Mouse (Mus musculus) spleen, postnatal 14 days (tissue): Measurements from ENCODE around the gene 1700015F17Rik.

Source experiments
- DNase-seq, 2 experiments: peaks; one replicate each; pipeline ENCODE4 v3.0.0; 2021 to 2022; ENCODE audit warnings: low spot score in 2 of 2

1700015F17Rik gene

GRCm38 (mm10) chr5:5423723-5424171 lies 55.2 kb downstream of the 1700015F17Rik start:
- DNase-seq, result no peak

DNA sequence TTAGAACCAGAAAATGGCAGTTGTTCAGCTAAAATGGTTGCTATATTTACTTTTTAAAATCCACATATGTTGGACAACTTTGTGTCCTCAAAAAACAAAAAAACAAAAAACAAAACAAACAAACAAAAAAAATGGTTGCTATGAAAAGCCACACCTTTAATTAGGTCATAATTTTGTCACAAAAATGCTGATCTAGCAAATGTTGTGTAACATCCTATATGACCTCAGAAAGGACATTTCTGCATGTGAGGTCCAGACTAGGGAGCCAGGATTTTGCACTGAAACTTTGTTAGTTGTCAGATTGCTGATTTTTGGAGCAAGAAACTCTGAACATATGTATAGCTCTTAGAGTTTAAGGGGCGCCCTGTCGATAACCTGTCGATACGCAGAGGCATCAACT lies 55.9 kb downstream of the 1700015F17Rik start:
- no peak for DNase-seq

DNA sequence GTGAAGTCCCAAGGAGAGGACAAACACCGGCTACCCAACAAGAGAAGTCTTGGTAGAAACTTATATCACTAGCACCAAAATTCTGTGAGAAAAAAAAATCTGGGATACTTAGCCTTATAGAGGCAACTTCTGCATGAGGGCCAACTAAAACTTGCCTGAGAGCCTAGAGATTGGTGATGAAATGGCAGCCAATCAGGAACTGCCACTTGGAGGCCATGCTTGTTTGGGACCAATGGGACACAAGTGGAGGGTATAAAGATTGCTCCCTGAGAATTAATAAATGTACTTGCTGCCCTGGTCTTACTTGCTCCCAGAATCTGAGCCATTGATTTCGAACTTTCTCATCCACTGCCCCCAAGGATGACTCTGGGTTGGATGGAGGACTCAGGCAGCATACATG lies 57.5 kb downstream of the 1700015F17Rik start:
- no peak for DNase-seq

GRCm38 (mm10) chr5:5419992-5420455 lies 58.9 kb downstream of the 1700015F17Rik start, which contains the start of gene Cdk14:
Gene Cdk14 (minus strand): TSS chr5:5420312.
- peak; percentile 7 to 25 for DNase-seq

DNA sequence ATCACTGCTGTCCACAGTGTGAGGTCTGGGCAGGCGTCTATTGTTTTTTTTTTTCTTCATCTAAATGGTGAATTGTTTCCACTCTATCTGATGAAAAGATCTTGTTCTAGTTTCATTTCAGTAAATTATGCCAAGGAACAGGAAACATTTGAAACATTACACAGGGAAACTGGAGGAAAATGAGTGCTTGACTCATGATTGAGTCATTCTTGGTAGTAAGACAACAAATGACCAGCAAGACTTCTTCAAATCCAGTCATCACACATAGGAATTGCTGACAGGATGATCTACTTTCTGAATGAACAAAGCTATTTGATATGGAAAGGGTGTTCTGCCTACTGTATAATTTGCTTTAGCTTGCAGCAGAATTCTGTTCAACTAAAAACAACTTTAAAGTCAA lies 59.7 kb downstream of the 1700015F17Rik start:
- no peak for DNase-seq

- no peak for DNase-seq
These were observed 64.1 kb downstream of the 1700015F17Rik start for GRCm38 (mm10) chr5:5414835-5415234.

DNA sequence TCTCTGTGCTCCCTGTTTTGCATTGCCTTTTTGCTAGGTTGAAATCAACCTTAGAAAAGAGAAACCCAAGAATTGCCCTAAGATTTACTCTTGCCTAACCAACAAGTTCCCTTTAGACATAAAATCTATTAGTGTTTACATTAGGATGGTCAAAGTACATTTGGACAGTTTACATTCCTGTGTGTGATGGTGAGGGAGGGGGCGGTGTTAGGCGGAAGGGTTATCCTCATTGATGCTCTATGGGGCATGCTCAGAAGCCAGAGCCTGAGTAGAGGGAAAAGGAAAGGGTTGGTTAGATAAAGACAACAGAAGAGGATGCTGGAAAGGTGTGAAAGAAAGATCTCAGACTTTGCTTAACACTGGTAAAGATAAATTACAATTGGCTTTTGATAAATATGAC lies 67.1 kb downstream of the 1700015F17Rik start:
- DNase-seq, result no peak

DNA sequence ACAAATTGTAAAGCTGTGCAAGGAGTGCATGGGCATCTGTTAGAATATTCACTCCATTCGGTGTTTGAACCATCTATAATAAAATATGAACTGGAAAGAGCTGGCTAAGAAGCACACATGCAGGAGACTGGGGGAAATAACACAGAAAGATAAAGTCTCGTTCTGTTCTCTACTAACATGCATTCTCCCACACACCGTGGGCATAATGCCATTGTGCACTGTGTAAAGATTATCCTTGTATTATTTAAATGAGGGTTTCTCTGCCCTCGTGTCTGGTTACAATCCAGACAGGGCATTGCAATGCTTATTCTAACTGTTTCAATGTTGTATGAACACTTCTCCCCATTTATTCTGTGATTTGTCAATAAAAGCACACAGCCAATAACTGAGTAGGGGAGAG lies 77.0 kb downstream of the 1700015F17Rik start:
- no peak for DNase-seq

DNA sequence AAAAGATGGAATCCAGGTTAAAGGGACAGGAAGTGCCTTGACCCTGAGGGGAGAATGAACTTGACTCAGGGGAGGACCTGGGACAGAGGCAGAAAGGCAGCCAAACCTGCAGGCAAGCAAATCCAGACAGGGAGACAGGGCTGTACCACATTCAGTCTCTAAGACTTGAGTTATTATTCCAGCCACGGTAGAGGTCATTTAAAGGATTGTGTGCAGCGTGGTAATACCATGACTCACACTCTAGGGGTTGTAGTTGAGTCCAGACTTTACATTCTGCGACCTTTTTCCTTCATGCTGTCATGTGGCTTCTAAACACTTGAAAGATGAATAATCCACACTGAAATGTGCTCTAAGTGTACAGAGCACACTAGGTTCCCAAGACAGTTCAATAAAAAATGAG lies 86.2 kb downstream of the 1700015F17Rik start:
- no peak for DNase-seq
